Mouse (Mus musculus) kidney, postnatal 4 days (tissue): ENCODE data around the gene Ncam1.

Source experiments
- DNase-seq, 2 experiments: peaks; one replicate each; pipeline ENCODE4 v3.0.0; 2021; ENCODE audit warnings: mixed read lengths in 2 of 2

Ncam1 gene

DNA sequence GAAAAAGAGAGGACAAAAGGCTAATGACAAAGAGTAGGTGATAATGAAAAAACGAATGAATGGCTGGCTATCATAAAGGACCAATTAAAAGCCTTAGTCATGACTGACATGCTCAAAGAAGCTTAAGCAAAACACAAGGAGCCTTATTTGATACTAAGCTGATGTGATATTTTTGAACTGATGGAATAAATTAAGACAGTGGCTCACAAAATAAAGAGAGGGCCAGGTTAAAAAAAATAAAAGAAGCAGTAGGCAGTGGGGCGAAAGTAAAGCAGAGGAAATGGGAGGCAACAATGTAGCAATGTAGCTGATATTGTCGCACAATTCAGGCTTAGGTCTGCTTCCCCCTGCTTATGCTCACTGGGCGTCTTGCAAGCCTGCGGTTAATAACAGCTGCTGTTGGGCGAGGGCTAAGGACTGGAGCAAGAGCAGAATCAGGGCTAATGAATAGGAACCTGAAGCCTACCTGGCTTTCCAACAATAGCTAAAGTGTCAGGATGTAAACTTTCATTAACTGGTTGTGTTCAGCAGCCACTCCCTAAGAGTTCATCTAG lies 126.0 kb downstream of the Ncam1 start:
- no peak for DNase-seq

DNA sequence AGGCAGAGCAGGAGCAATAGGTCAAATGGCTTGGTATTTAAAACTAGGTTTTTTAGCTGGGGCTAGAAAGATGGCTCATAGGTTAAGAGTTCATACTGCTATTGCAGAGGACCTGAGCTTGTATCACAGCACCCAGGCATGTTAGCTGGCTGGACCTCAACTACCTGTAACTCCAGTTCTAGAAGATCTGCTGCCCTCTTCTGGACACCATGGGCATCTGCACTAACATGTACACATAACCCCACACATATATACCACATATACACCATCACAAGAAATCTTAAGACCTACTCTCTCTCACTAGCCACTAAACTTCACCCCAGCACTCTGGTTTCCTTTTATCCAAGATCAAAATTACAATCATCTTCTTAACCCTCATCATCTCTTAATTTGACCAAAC lies 131.7 kb downstream of the Ncam1 start:
- DNase-seq = no peak

DNA sequence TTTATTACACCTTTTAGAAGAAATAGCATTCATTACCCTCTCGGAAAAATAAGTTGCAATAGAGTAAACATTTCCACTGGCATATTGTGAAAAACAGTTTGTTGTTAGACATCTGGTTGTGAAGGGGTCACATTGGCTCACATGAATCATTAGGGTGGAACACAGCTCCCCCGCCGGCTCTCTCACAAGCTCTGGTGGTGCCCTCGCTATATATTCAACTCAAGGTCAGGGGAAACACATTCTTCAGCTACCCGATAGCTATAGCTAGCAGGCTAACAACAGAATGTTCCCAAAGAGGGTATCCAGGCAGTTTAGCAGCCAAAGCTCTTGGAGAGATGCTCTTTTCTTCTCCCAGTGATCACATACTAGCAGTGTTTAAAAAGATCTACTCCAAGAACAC lies 133.4 kb downstream of the Ncam1 start:
- peak in 1 of 2 experiments; percentile 32 for DNase-seq

DNA sequence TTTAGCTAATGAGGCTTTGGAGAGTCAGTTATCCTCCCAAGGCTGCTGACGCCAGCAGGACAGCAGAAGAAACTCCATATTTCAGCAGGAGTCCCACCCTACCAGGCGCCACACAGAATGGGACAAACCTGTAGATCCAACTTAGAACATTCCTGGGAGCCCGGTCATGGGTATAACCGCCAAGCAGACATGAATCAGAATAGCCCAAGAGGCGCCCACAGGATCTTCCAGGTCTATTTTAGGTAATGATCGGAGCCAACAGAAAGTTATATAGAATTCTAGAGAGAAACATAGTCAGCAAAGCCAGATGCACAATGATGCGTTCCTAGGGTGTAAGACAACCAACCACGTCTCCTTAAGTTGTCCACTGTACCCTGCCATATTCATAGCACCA lies 134.8 kb downstream of the Ncam1 start:
- DNase-seq = no peak

DNA sequence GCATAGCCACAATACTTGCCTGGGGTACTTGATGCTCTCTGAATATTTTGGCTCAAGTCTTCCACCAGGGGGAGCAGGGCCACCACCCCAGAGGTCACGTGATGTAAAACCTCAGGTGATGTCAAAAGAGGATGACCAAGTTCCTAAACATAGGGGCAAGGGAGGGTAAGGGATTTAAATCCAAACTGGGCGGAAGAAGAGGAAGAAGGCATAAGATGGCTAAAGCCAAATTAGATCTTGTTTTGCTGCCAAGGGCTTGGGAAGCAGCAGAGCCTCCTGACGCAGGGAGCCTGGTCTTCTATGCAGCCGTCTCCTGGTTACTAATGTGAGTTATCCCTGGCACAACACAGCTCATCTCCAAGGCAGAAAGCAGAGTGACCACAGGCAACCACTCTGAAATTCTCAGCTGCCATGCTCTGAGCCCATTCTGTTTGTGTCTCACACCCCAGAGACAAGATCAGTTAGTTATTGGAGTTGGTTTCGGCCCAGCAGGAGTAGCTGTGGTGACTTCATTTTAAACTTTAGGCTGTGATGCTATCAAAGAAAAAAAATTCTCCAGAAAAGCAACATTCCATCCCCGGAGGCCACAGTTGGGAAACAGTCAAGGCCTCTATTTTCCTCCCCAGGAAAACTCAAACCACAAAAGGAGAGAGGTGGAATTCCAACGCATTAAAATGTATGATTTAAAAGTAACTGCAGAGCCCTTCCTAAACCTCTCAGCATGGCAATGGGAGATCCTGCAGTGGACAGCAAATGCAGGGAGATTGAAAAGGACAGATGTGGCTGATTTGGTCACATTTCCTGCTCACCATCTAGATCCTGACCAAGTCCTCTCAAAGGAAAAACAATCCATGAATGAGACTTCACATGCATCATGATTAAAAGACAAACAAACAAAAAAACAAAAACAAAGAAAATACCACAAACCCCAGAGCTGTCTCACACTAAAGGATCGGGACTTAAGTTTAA lies 135.5 kb downstream of the Ncam1 start:
- peak; percentile 53 to 61 for DNase-seq

DNA sequence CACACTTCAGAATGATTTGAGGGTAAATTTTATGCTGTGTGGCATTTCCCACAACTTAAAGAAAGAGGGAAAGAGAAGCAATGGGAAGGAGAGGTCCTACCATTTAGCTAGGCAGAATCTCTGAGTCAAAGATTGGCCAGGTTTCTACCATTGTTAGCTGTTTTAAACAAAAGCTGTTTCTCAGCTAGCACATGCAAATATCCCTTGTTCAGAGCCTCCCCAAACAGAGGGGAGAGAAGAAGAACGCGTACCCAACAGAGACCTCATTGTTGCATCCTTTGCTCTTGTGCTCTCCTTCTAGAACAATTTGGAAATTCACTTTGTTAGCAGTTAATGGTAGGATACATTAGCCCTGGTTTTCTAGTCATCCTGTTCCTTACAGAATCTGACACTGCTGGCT lies 137.2 kb downstream of the Ncam1 start:
- no peak for DNase-seq

DNA sequence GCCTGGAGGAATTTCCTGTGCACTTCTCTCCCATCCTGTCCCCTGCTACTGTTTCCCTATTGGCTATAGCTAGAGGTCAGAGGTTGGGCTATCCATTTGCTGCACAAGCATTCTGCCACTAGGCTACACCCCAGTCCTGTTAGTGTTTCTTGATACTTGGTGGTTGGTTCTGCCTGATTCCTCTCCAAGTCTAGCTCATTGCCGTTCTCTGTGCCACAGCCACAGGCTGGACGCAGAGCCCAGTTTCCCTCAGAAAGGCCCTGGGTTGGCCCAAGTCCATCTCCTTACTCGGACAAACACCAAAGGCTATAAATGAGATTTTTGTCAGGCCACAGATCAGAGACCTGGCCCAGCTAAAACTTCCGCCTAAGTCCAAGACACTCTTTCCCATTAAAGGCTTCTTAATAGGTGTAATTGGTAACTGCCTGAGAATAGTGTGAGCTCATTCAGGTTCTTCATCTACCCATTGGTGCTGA lies 140.3 kb downstream of the Ncam1 start:
- peak; percentile 11 to 37 for DNase-seq

DNA sequence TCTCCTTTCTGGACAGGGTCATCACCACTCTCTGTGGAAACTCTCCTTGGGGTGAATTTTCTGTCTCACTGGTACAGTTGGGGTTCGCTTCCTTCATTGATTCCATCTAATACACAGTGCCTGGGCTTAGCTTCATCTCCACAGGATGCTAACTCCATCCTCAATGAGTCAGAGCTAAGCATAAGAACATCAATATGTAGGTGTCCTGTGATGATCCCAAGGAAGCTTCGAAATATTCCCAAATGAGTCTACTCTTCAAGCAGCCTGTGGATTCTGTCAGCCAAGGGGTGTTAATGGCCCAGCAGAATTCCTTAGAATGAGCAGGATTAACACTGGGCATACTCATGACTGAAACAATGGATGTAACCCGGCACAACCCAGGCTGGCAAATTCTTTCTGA lies 144.3 kb downstream of the Ncam1 start:
- no peak for DNase-seq

DNA sequence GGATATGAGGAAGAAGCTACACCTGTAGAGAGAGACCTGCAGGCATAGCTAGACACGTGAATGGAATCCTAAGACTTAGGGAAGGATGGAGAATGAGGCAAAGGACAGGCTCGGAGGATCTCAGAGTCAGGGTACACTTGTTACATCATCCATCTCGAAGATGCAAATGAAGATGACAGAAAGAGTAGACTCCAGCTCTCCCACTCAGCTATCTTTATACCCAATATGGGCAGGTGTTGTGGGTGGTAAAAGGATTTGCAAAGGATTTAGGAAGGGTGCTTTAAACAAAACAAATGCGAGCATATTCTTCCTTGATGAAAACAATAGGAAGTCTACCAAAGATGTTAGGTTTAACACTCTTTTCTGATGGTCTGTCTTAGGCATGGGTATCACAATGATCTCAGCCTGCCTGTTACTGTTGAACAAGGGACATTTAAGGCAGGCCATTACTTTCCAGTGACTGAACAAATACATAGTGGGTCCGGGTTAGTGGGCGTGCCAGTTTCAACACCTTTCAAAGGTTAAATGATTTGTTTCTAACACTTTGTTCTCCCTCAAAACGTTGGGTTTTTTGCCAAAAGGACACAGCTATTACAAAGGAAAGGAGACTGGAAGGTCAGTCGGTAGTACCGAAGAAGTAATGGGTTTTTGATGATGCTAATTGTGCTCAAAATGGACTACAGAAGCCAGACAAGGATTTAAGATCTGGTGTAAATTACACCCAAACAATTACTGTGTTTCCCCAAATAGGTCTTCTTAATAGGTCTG lies 145.1 kb downstream of the Ncam1 start:
- no peak for DNase-seq

DNA sequence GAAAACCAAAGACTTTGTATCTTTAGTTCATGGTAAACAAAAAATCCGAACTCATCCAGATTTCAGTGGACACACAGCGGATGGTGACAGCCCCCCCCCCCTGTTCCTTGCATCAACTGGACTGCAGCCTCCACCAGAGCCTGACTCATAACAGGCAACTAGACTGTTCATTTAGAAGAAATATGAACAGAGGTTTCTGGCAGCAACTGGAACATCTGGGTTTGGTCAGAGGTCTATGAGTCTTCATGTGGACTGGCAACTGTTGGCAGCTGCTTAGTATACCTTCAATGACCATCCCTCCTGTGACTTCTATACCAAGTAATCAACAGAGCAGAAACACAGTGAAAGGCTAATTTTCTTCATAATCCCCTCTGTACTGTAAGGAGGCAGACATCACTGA lies 154.4 kb downstream of the Ncam1 start:
- DNase-seq = no peak

DNA sequence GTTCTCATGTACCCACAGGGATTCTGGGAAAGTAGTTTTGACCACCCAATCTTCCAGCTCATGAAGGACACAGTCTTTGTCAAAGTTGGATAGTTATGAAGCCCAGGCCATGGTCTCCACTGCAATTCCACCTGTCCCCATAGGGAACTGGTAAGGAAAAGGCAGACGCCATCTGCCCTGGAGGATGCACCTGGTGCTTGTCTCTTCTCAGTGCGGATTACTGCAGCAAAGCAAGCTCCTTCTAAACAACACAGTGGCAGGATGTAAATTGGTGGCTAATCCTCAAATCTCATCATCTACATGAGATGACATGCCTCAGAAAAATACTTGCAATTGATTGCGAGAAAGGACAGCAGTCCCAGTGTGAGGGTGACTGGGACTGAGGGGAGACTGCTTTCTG lies 158.0 kb downstream of the Ncam1 start:
- DNase-seq = no peak

DNA sequence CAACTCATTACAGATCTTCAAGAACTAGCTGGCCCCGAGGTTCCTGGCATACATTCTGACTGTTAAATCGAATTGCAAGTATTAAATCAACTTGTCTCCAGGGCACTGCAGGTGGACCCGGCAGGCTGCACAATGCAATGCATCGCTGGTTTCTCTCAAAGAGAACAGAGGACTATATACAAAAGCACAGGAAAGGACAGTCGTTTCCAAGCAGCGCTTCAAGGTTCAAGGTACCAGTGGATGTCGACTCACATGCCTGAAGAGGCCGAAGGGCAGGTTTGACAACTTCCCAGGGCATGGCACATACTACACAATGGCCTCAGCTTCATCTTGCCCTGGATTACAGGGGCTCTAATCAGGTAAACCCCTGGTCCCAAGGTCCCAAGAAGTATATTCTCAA lies 158.6 kb downstream of the Ncam1 start:
- peak; percentile 18 to 49 for DNase-seq

DNA sequence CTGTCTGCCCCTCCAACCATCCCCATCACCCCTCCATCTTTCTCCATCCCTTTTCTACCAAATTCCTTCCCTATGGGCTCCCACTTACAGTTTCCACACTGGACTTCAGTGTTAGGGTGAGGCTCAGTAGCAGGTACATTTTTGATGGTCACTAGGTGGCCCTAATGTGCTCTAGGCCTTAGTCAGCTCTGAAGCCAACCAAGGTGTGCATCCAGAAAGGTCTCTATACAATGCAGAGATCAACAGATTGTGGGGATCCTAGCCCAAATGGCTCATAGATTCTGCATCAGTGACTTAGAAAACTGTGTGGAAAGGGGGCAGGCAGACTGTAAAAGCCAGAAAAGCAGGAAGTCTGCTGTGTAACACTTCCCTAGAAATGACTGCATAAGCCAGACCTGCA lies 160.8 kb downstream of the Ncam1 start:
- no peak for DNase-seq

DNA sequence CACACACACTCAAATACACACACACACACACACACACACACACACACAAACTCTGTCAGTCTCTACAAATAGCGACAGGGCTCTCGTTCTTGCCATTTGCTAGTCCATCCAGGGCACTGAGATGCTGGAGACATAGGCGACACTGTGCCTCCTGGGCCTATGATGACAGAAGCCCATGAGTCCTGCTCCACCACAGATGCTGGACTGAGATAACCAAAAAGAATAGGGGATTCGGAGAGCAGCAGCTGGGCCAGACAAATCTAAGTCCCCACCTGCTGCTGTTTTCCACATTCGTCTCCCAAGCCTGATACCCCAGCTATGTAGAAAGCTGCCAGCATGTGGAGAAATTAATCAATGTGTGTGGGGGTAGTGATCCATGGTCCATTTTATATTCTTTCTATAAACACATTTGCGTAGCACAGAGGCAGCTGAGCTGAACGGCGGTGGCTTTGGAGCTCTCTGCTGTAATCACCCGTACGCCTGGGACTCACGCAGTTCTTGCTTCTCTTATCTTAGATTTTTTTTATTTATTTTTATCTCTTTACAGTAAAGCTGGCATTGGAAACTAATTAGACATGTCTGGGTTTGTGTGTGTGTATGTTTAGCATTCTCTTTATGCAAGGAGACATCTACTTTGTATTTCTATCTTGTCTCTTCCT lies 162.9 kb downstream of the Ncam1 start:
- no peak for DNase-seq

DNA sequence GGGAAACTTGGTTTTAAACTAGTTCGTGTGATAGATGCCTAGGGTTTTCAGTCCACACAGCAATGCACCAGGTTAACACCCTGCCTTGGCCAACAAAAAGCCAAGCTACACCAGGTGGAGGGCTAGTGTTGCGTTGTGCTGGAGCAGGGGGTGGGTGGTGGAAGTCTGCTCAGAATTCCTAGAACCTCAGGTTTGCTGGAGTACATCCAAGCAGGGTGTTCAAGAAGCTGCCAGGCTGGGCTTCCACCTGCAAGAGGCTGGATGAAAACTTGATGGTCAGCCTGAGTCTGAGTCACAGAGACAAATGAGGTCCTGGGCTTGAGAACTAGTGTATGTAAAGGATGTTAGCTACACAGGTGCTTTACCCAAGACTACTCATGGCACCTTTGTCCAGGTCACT lies 166.1 kb downstream of the Ncam1 start:
- no peak for DNase-seq

DNA sequence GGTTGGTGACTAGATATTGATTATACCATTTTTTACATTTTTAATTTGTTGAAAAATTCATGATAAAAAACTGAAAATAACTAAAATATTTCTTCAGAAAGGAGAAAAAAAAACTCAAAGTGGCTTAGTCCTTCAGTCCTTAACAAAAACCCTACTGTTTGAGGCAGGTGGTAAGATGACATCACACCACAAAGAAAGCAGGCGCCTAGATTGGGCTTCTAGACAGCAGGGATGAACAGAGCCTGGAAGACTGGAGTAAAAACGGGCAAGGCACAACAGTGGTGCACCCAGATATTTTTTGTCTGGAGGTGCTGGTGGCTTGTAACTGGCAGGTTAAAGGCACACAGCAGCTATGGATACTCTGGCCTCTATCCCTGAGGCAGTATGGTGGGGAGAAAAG lies 168.4 kb downstream of the Ncam1 start:
- DNase-seq = no peak

DNA sequence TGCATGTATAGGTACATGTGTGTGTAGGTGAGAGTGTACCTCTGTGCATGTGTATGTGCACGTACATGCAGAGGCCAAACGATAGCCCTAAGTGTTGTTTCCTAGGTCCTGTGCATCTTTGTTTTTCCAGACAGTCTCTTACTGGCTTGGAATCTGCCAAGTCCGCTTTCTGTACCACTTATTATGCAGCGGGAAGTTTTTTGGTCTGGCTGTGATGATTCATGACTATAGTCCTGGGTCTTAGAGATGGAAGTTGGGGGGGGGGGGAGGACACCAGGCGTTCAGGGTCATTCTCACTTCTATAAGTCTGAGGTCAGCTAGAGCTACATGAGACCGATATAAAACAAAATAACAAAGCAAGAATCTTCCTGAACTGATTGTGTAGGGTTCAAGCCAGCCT lies 173.8 kb downstream of the Ncam1 start:
- DNase-seq = no peak

DNA sequence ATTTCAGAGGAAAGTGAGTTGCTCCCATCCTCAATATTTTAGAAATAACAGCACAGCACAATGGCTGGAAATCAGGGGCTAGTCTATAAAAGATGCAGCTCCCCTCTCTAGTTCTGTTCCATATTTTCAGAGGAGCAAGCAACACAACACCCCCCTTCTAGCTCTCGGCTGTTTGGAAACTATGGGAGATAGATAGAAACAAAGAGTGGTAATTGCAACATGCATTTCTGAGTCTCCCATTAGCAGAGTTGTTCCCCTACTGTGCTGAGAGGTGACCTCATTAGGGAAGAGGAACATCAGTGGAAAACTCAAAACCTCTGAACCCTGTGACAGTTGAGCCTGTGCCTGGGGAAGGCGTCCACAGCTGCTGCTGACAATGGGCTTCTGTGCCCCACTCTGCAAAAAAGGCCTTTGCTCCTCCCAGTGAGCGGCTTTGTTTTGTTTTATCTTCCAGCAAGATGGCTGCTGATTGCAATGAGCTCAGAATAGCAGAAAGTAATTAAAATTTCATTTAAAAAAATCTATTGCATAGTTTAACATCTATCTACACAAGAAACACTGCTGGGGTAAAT lies 174.7 kb downstream of the Ncam1 start:
- DNase-seq = no peak

DNA sequence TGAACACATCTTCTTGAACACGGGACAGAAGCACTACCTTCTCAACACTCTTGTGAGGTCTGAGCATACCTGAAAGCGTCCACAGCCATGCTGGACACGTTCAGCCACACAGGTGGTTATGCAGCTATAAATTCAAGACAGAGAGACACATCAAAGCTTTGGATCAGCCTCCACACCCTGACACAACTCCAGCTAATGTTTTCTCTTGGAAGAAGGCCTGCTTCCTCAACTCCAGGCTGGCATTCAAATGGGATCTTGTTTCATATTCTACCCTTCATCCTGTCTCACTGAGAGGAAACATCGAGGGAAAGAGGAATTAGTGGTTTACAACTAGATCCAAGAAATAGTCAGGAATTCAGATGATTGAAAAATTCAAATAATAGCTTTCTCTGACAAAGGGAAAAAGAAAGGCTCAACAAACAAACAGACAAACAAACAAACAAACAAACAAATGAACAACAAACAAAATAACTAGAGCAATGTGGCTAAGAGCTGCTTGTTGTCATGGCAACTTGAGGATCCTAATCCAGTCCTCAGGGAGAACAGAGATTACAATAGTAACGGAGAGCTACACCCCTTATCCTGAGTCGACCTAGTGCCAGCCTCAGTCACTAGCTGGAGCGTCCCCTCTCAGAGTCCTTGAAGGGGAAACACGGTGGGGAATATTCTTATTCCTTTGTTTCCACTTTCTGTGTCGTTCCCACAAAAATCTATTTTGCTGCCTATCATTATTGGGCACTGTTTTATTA lies 175.6 kb downstream of the Ncam1 start:
- no peak for DNase-seq

DNA sequence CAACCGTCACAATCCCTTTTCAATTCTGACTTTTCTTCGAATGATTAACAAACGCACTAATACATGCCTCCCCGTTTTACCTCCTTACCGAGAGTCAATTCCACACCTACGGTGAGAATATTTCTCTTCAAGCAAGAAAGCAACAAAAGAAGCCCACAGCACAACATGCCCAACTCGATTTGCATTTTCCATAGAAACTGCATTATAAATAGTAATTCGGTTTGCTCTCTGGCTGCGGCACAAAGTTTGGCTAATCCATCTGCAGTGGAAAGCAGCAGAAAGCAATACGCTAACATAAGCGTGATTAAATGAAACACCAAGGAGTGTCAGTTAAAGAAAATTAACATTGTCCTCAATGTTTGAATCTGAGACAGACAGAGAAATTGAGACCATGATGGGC lies 177.0 kb downstream of the Ncam1 start:
- no peak for DNase-seq

DNA sequence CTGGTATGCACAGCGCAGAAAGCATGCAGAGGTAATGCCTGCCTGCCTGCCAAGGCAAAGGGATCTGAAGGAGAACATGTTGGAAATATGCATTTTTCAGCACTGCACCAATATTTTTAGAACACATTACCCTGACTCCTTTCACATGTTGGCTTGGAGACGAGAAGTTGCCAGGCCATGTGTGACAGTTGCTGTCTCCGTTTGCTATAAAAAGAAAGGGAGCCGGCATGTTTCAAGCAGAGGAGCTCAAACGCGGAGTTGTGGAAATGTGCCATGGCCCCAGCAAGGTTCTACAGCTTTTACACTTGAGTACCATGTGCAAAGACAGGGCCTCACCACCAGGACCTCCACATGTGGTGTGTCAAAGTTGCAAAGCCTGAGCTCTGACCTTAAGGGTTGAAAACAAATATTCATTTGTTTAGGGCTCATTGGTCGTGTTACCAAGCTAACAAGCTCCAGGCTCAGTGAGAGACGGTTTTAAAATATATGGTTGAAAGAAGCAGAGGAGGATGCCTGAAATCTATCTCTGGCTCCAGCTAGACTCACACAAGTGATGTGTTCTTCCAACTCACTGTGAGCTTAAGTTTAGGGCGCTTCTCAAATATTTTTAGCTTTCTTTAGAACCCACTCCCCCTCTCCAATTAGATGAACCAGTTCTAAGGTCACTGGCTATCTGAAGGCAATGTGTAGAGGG lies 179.9 kb downstream of the Ncam1 start:
- DNase-seq = no peak
